Mouse (Mus musculus) G1E (cell line): Measurements from ENCODE around the gene Cd81. TPM values are rescaled to one million over a fixed set of nuclear protein-coding genes. Genes with fewer than 3 reads are reported as not detected.

Experiments
- ATAC-seq: 2 replicates; pipeline ENCODE4 v1.8.0; 2016; ENCODE audit warnings: mild to moderate bottlenecking; ENCODE audit not compliant: insufficient number of reproducible peaks, poor library complexity, low FRiP score, severe bottlenecking; ENCODE audit errors: extremely low read depth
- DNase-seq: peaks from one replicate; pipeline ENCODE4 v3.0.0; 2012; ENCODE audit warnings: low spot score
- H3K27me3 ChIP-seq: 2 replicates; pipeline ENCODE4 v1.6.1; 2012; ENCODE audit warnings: mild to moderate bottlenecking, low read length, inconsistent platforms; ENCODE audit not compliant: insufficient read depth
- H3K36me3 ChIP-seq: replicated peaks from 2 replicates; pipeline ENCODE3; 2012; ENCODE audit warnings: mild to moderate bottlenecking, inconsistent platforms
- H3K4me1 ChIP-seq: 2 replicates; pipeline ENCODE4 v1.6.1; 2012; ENCODE audit warnings: low read depth, low read length, inconsistent platforms, mixed read lengths; ENCODE audit not compliant: insufficient read depth
- H3K4me3 ChIP-seq: 2 replicates; pipeline ENCODE4 v1.5.1; 2012; ENCODE audit warnings: low read depth, mild to moderate bottlenecking, inconsistent platforms, low read length, moderate library complexity, mixed read lengths
- H3K9me3 ChIP-seq: replicated peaks from 2 replicates; pipeline ENCODE4 v1.6.1; 2012; ENCODE audit warnings: inconsistent platforms
- CTCF ChIP-seq: IDR thresholded peaks from 2 replicates; pipeline ENCODE4 v1.5.1; 2012; ENCODE audit warnings: low read depth, low read length, inconsistent platforms, mixed read lengths
- GATA1 ChIP-seq: IDR thresholded peaks from 2 replicates; pipeline ENCODE4 v1.6.1; 2012; ENCODE audit warnings: borderline replicate concordance, low read length, inconsistent platforms, mixed read lengths
- GATA2 ChIP-seq: IDR thresholded peaks from 2 replicates; pipeline ENCODE4 v1.6.1; 2012; ENCODE audit warnings: low read depth, low read length, inconsistent platforms, borderline replicate concordance
- POLR2AphosphoS5 ChIP-seq: IDR thresholded peaks from 2 replicates; pipeline ENCODE4 v1.6.1; 2012; ENCODE audit warnings: low read depth, low read length, inconsistent platforms; ENCODE audit not compliant: insufficient replicate concordance
- TAL1 ChIP-seq: conservative IDR thresholded peaks from 2 replicates; pipeline ENCODE4 v1.6.1; 2012; ENCODE audit warnings: low read depth, low read length, inconsistent platforms, mixed read lengths
- polyA plus RNA-seq: library from polyadenylated mRNA; stranded (reverse); fragments of >175 nt; gene quantifications from 2 replicates; pipeline ENCODE4 v1.2.3, GENCODE M21; 2012
- total RNA-seq, 2 experiments: library from RNA; stranded (forward) in 1 of 2; stranded (reverse) in 1 of 2; fragments of 200-1000 nt in 1 of 2; fragments of >200 nt in 1 of 2; fragmentation: Nextera tagmentation in 1 of 2; gene quantifications; 2 replicates each; pipeline ENCODE4 v1.2.3; 2014 to 2017

Gene Cd81
- total RNA-seq (2014; fragmentation: Nextera tagmentation): 166 and 192 TPM in 2 replicates
- 185 and 191 TPM in 2 replicates for total RNA-seq (2017)
- polyA plus RNA-seq: 152 and 187 TPM in 2 replicates

GRCm38 (mm10) chr7:143052626-143053007 lies at the start of gene Cd81:
Gene Cd81 (plus strand): TSS chr7:143052739.
- peaks cover 6% of the 10 kb centered on the region; the same call in 1 of the 2 replicates for H3K27me3 ChIP-seq
- TF ChIP-seq GATA2: no peak
- no peak for TF ChIP-seq GATA1
- TF ChIP-seq POLR2AphosphoS5: no peak
- no peak for TF ChIP-seq TAL1
- no peak for TF ChIP-seq CTCF
- DNase-seq (peak; percentile 53), ATAC-seq (peak; percentile 31; the same call in 1 of the 2 replicates)
- peaks cover 59% of the 10 kb centered on the region for H3K4me1 ChIP-seq
- peak within 1 kb of the TSS; percentile 79 for H3K4me3 ChIP-seq
- peaks cover 2% of the 10 kb centered on the region; the same call in 1 of the 2 replicates for H3K9me3 ChIP-seq
- peaks cover 29% of the 10 kb centered on the region for H3K36me3 ChIP-seq

- H3K4me1 ChIP-seq: peaks cover 74% of the 10 kb centered on the region
- no peak for TF ChIP-seq CTCF
- TF ChIP-seq GATA2: no peak
- TF ChIP-seq TAL1: no peak; the same call in 1 of the 2 replicates
- TF ChIP-seq POLR2AphosphoS5: no peak
- no peak for TF ChIP-seq GATA1
- no peaks in the 10 kb centered on the region for H3K9me3 ChIP-seq
- peaks cover 41% of the 10 kb centered on the region for H3K36me3 ChIP-seq
- DNase-seq (peak; percentile 84), ATAC-seq (peak; percentile 72)
- H3K27me3 ChIP-seq: no peaks in the 10 kb centered on the region
- H3K4me3 ChIP-seq: peak within 1 kb of the TSS; percentile 80
Measured at GRCm38 (mm10) chr7:143004727-143005343, 47.7 kb upstream of the Cd81 start, which contains the start of gene Tspan32. Gene Tspan32 (plus strand): TSS chr7:143005046.

DNA sequence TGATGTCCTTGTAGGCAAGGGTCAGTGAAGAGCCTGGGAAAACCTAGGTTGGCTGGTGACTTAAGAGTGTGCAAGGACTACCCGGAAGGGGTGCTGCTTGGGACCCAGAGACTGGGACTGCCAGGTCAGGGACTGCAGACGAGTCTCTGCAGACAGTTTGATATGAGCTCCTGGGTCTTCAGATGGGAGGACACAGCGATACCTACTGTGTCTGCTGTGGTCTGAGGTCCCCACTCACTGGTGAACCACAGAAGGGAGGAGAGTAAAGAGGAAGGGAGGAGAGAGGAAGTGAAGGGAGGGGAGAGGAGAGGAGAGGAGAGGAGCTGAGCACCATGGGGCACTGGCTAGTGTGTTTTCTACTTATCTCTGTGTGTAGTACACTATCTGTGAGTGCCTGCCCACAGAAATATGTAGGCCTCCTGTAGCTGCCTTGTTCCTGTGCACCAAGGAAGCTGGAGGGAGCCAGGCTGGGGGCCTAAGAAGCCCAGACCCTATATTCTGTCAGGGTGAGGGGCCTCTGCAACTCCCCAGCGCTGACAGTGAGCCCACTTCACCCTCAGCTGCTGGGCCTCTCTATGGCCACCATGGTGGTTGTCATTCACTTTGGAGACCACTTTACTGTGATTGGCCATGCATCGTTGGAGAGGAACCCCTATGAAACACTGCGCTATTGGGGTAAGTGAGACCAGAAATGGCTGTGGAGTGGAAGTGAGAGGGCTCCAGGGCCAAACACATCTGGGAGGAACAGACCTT lies 47.0 kb upstream of the Cd81 start:
- peak; percentile 43 for DNase-seq
- no peaks in the 10 kb centered on the region for H3K27me3 ChIP-seq
- peaks cover 48% of the 10 kb centered on the region for H3K36me3 ChIP-seq
- TF ChIP-seq GATA2: no peak
- peak overlapping the region; percentile 80 for H3K4me3 ChIP-seq
- ATAC-seq: peak; percentile 47
- peaks cover 81% of the 10 kb centered on the region for H3K4me1 ChIP-seq
- H3K9me3 ChIP-seq: no peaks in the 10 kb centered on the region

DNA sequence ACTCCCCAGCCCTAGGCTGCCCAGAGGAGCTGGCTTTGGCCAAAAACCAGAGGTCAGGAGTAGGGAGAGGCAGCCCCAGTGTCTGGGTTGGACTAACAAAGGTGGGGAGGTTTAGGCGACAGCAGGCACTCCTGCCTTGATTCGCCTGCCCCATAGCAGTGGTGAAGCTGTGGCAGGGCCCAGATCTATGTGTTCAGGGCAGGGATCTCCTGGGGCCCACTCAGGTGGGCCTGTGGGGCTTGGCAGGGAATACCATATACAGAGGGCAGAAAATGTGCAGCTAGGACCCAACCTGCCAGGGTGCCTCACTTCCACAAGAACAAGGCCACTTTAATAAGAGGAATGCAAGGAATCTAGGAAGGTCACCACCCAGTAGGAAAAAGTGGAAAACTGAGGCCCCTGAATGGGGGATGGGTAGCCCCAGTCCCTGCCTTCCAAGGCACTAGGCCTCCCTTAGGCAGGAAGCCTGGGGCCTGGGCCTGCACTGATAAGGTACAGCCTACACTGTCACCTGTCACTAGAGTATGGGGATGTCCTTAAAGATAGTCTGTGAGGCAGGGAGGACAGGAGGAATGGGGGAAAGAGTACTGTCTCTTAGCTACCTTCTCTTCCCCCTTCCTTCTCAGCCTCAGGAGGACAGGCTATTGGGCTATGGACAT lies 46.3 kb upstream of the Cd81 start:
- peaks cover 88% of the 10 kb centered on the region for H3K4me1 ChIP-seq
- no peaks in the 10 kb centered on the region for H3K9me3 ChIP-seq
- ATAC-seq (peak; percentile 11), DNase-seq (peak; percentile 74)
- no peaks in the 10 kb centered on the region for H3K27me3 ChIP-seq
- H3K36me3 ChIP-seq: peaks cover 55% of the 10 kb centered on the region
- TF ChIP-seq CTCF (no peak), TAL1 (peak; percentile 79)
- peak overlapping the region; percentile 80 for H3K4me3 ChIP-seq

DNA sequence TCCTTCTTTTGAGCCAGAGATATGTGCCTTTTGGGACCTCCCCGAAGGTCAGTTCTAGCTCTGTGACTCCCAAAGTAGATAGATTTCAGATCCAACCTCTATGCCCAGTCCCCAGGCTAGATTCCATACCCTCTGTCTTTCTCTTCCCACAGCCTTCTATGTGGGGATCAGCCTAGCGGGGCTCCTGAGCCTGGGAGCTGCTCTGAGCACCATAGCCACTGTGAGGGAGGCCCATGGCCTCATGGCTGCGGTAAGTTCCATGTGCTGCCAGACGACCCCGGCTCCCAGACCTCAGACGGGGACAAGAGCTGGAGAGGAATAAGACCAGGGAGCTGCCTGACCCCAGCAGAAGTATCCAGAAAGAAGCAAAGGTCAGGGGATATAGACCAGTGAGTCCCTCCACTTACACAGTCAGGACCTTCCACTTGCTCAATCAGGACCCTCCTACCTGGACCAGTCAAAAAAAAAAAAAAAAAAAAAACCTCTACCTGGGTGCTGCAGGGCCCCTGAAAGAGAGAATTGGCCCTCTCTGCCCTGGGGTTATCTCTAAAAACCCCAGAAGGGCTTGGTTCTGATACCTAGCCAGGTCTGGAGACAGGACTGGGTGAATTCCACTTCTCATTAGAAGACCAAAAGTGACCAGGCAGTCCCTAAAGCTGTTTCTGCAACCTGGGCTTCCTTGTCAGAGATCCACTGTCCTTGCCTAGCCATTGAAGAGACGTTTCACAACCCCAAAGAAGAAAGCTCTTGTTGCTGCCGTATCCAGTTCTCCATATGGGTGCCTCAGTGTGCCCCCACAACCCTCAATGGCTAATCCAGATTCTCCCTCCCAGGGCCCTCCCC lies 45.6 kb upstream of the Cd81 start:
- ATAC-seq (no peak), DNase-seq (no peak)
- H3K4me3 ChIP-seq: peak overlapping the region; percentile 80
- no peaks in the 10 kb centered on the region for H3K9me3 ChIP-seq
- H3K4me1 ChIP-seq: peaks cover 95% of the 10 kb centered on the region
- no peak for TF ChIP-seq CTCF
- TF ChIP-seq GATA1: no peak
- TF ChIP-seq GATA2: no peak
- TF ChIP-seq TAL1: no peak
- TF ChIP-seq POLR2AphosphoS5: no peak
- H3K36me3 ChIP-seq: peaks cover 62% of the 10 kb centered on the region
- H3K27me3 ChIP-seq: no peaks in the 10 kb centered on the region
